Mouse (Mus musculus) central nervous system, embryonic 18 days (tissue): ENCODE measurements around the gene Ryk. TPM values are rescaled to one million over a fixed set of nuclear protein-coding genes. Genes with fewer than 3 reads are reported as not detected.

Experiments
- polyA plus RNA-seq: library from polyadenylated mRNA; depleted of rRNA; stranded (reverse); fragments of >200 nt; gene quantifications from 2 replicates; pipeline ENCODE4 v1.2.3, GENCODE M21; 2012; rRNA removed

Gene Ryk
- polyA plus RNA-seq: 42.3 and 44.8 TPM in 2 replicates

DNA sequence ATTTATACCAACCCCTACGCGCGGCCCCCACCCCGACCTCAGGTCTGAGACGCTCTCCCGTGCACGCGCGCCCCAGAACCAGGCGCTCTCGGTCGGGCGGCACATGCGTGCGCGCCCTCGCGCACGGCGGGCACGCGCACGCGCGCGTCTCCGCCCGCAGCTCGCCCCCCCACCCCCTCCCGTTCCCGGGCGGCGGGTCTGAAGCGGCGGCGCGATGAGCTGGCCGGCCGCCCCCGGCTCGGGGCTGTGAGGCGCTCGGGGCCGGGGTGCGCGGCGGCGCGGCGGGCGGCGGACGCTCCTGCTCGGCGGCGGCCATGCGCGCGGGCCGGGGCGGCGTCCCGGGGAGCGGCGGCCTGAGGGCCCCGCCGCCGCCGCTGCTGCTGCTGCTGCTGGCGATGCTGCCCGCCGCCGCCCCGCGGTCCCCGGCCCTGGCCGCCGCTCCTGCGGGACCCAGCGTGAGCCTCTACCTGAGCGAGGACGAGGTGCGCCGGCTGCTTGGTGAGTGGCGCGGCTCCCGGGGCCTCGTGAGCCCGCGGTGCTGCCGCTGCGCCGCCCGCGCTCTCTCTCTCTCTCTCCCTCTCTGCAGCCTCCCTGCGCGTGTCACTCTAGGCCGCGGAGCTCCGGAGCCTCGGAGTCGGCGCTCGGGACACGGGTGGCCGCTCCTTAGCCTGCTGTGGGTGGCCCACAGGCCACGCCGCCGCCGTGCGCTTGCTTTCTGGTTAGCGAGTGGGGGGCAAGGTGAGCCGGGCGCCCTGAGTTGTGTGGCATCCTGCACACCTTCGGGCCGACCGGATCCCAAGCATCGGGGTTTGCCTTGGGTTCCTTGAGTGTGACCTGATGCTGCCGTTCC lies at the start of gene Ryk:
TSS of gene Ryk (plus strand) at position 176 of the 850 bp plus-strand sequence.

Other genes with a start within 250 kb of the Ryk start
- 162 and 176 TPM in 2 replicates for gene Anapc13, start 208.6 kb upstream of the Ryk start, polyA plus RNA-seq
- gene Cep63, start 208.4 kb upstream of the Ryk start, polyA plus RNA-seq: 27.8 and 30.1 TPM in 2 replicates
- 35.7 and 39.7 TPM in 2 replicates for gene Amotl2, start 118.2 kb upstream of the Ryk start, polyA plus RNA-seq
- 3.0 and 3.7 TPM in 2 replicates for gene Slco2a1, start 153.8 kb downstream of the Ryk start, polyA plus RNA-seq